Mouse (Mus musculus) limb, embryonic 13.5 days (tissue): ENCODE data around the gene Ppfia3. TPM values are rescaled to one million over a fixed set of nuclear protein-coding genes. Genes with fewer than 3 reads are reported as not detected.
A peak's percentile ranks its signal among the peaks of the same experiment; 100 is the strongest.

Experiments used
- ATAC-seq: fragments of 200-750 bp; cut with Nextera tagmentation; 2 replicates; pipeline ENCODE4 v1.8.0; 2017; ENCODE audit warnings: low read depth, moderate number of reproducible peaks, moderate TSS enrichment; ENCODE audit not compliant: low FRiP score
- H3K27ac ChIP-seq: fragments of 300-500 bp; sonication (generic); 2 replicates; pipeline ENCODE4 v1.5.1; 2015; ENCODE audit warnings: inconsistent platforms, mild to moderate bottlenecking, moderate library complexity
- H3K27me3 ChIP-seq: fragments of 300-500 bp; sonication (generic); 2 replicates; pipeline ENCODE4 v1.6.1; 2015; ENCODE audit warnings: mild to moderate bottlenecking, inconsistent platforms
- H3K36me3 ChIP-seq: fragments of 300-500 bp; sonication (generic); 2 replicates; pipeline ENCODE4 v1.6.1; 2015; ENCODE audit warnings: inconsistent platforms, mild to moderate bottlenecking, moderate library complexity
- H3K4me1 ChIP-seq: fragments of 300-500 bp; sonication (generic); 2 replicates; pipeline ENCODE4 v1.6.1; 2015; ENCODE audit warnings: inconsistent platforms
- H3K4me2 ChIP-seq: fragments of 300-500 bp; sonication (generic); replicated peaks from 2 replicates; pipeline ENCODE4 v1.6.1; 2015; ENCODE audit warnings: inconsistent platforms, mild to moderate bottlenecking, moderate library complexity
- H3K4me3 ChIP-seq: fragments of 300-500 bp; sonication (generic); 2 replicates; pipeline ENCODE4 v1.5.1; 2015; ENCODE audit warnings: moderate library complexity, mild to moderate bottlenecking, inconsistent platforms
- H3K9ac ChIP-seq: fragments of 300-500 bp; sonication (generic); 2 replicates; pipeline ENCODE4 v1.6.1; 2015; ENCODE audit warnings: mild to moderate bottlenecking, inconsistent platforms
- H3K9me3 ChIP-seq: fragments of 300-500 bp; sonication (generic); 2 replicates; pipeline ENCODE4 v1.6.1; 2016; ENCODE audit warnings: inconsistent platforms
- WGBS: fragments of 180-500 bp; shearing (Covaris S2); methylation state at CpG from one replicate; pipeline ENCODE4 v1.1.7; 2015; 5-methylcytosine and 5-hydroxymethylcytosine counted together
- polyA plus RNA-seq: library from polyadenylated mRNA; unstranded; fragments of >200 nt; fragmentation: Nextera tagmentation; extraction: Ambion mirVana; gene quantifications from 2 replicates; pipeline ENCODE4 v1.2.1, GENCODE M21; 2015

Ppfia3 gene
- polyA plus RNA-seq, 1 experiment from 2014 or later, result 6.9 TPM

- Histone ChIP-seq H3K9ac (0 out of 2 replicates have a peak overlapping the region, but pooled peaks have one; percentile 19), H3K4me2 (no peak overlapping the region), H3K4me3 (no peak overlapping the region), H3K9me3 (no peaks in the 10 kb centered on the region), H3K27me3 (peaks cover 5% of the 10 kb centered on the region; the same call in 1 of the 2 replicates), H3K27ac (no peak overlapping the region), H3K4me1 (no peaks in the 10 kb centered on the region; the same call in 1 of the 2 replicates), H3K36me3 (peaks cover 21% of the 10 kb centered on the region)
- no peak for ATAC-seq
- 19% methylated on average over 6 of the region's 6 CpGs for WGBS
Measured at GRCm38 (mm10) chr7:45300270-45300669, 66.5 kb downstream of the Ppfia3 start.

GRCm38 (mm10) chr7:45299752-45300151 is 67.1 kb downstream of the Ppfia3 start:
- peak; percentile 89 for ATAC-seq

GRCm38 (mm10) chr7:45297563-45297962 is 69.3 kb downstream of the Ppfia3 start:
- whole genome bisulfite sequencing, result 60% methylated on average over 3 of the region's 3 CpGs

More at GRCm38 (mm10) chr7:45299752-45300151, 67.1 kb downstream of the Ppfia3 start:
- no peak overlapping the region for H3K27ac ChIP-seq
- no peaks in the 10 kb centered on the region for H3K9me3 ChIP-seq
- peaks cover 19% of the 10 kb centered on the region for H3K36me3 ChIP-seq
- no peak overlapping the region for H3K9ac ChIP-seq
- 11% methylated on average over 5 of the region's 5 CpGs for WGBS
- H3K27me3 ChIP-seq, result peaks cover 5% of the 10 kb centered on the region; the same call in 1 of the 2 replicates
- no peak overlapping the region for H3K4me2 ChIP-seq
- no peaks in the 10 kb centered on the region; the same call in 1 of the 2 replicates for H3K4me1 ChIP-seq
- H3K4me3 ChIP-seq, result no peak overlapping the region

GRCm38 (mm10) chr7:45296626-45297025 is 70.2 kb downstream of the Ppfia3 start:
- no peaks in the 10 kb centered on the region for H3K9me3 ChIP-seq
- no peaks in the 10 kb centered on the region for H3K4me1 ChIP-seq
- H3K9ac ChIP-seq, result no peak overlapping the region
- 65% methylated on average over 1 of the region's 1 CpGs for WGBS
- no peak for ATAC-seq
- H3K27me3 ChIP-seq, result no peaks in the 10 kb centered on the region
- H3K4me2 ChIP-seq, result no peak overlapping the region
- H3K27ac ChIP-seq, result no peak overlapping the region
- no peak overlapping the region for H3K4me3 ChIP-seq
- no peaks in the 10 kb centered on the region for H3K36me3 ChIP-seq

More at GRCm38 (mm10) chr7:45297563-45297962, 69.3 kb downstream of the Ppfia3 start:
- H3K4me2 ChIP-seq, result no peak overlapping the region
- no peaks in the 10 kb centered on the region for H3K9me3 ChIP-seq
- H3K36me3 ChIP-seq, result no peaks in the 10 kb centered on the region
- ATAC-seq, result no peak
- H3K9ac ChIP-seq, result no peak overlapping the region
- H3K4me3 ChIP-seq, result no peak overlapping the region
- no peaks in the 10 kb centered on the region for H3K27me3 ChIP-seq
- H3K27ac ChIP-seq, result no peak overlapping the region
- H3K4me1 ChIP-seq, result no peaks in the 10 kb centered on the region

Other genes with a start within 250 kb of the Ppfia3 start
- 1,512 and 1,535 TPM in 2 replicates for gene Rps11, start 242.6 kb downstream of the Ppfia3 start, polyA plus RNA-seq
- gene Rpl13a, start 238.3 kb downstream of the Ppfia3 start, polyA plus RNA-seq, result 1,305 and 1,326 TPM in 2 replicates
- 0.60 and 0.75 TPM in 2 replicates for gene Gm45713, start 230.8 kb downstream of the Ppfia3 start, polyA plus RNA-seq
- 1.0 and 1.2 TPM in 2 replicates for gene Flt3l, start 230.6 kb downstream of the Ppfia3 start, polyA plus RNA-seq
- gene Pih1d1, start 212.7 kb downstream of the Ppfia3 start, polyA plus RNA-seq, result 86.9 and 87.1 TPM in 2 replicates
- gene Aldh16a1, start 212.4 kb downstream of the Ppfia3 start, polyA plus RNA-seq, result 45.1 and 46.4 TPM in 2 replicates
- gene Slc17a7, start 203.1 kb downstream of the Ppfia3 start, polyA plus RNA-seq, result 0.19 and 0.23 TPM in 2 replicates
- gene Gfy, start 187.4 kb downstream of the Ppfia3 start, polyA plus RNA-seq, result not detected in 2 replicates
- gene Pth2, start 186.0 kb downstream of the Ppfia3 start, polyA plus RNA-seq, result not detected in 2 replicates
- gene Ccdc155, start 162.1 kb downstream of the Ppfia3 start, polyA plus RNA-seq, result 0.93 and 1.4 TPM in 2 replicates
- gene Dkkl1, start 154.9 kb downstream of the Ppfia3 start, polyA plus RNA-seq, result 1.3 and 1.4 TPM in 2 replicates
- gene Tead2, start 151.3 kb downstream of the Ppfia3 start, polyA plus RNA-seq, result 259 and 263 TPM in 2 replicates
- 1.3 and 2.1 TPM in 2 replicates for gene Cd37, start 127.9 kb downstream of the Ppfia3 start, polyA plus RNA-seq
- gene Slc6a16, start 125.9 kb downstream of the Ppfia3 start, polyA plus RNA-seq, result 0.28 and 0.43 TPM in 2 replicates
- gene Slc6a21, start 89.5 kb downstream of the Ppfia3 start, polyA plus RNA-seq, result not detected in 2 replicates
- gene Trpm4, start 33.2 kb downstream of the Ppfia3 start, polyA plus RNA-seq, result 15.8 and 19.6 TPM in 2 replicates
- 3.9 and 4.3 TPM in 2 replicates for gene Hrc, start 31.7 kb downstream of the Ppfia3 start, polyA plus RNA-seq
- 1.4 and 2.5 TPM in 2 replicates for gene Lin7b, start 3.6 kb upstream of the Ppfia3 start, polyA plus RNA-seq
- 262 and 283 TPM in 2 replicates for gene Snrnp70, start 28.7 kb upstream of the Ppfia3 start, polyA plus RNA-seq
- 0.09 TPM in 1 of 2 replicates, not detected in the other for gene Kcna7, start 38.6 kb upstream of the Ppfia3 start, polyA plus RNA-seq
- 3.0 and 3.2 TPM in 2 replicates for gene Ntf5, start 46.7 kb upstream of the Ppfia3 start, polyA plus RNA-seq
- gene Lhb, start 53.8 kb upstream of the Ppfia3 start, polyA plus RNA-seq, result 0.40 TPM in 1 of 2 replicates, not detected in the other
- gene Gys1, start 67.8 kb upstream of the Ppfia3 start, polyA plus RNA-seq, result 41.7 and 45.9 TPM in 2 replicates
- gene Ruvbl2, start 71.1 kb upstream of the Ppfia3 start, polyA plus RNA-seq, result 142 and 144 TPM in 2 replicates
- gene Ftl1, start 92.9 kb upstream of the Ppfia3 start, polyA plus RNA-seq, result 5,430 and 5,479 TPM in 2 replicates
- gene Bax, start 99.9 kb upstream of the Ppfia3 start, polyA plus RNA-seq, result 167 and 170 TPM in 2 replicates
- gene Tulp2, start 114.9 kb upstream of the Ppfia3 start, polyA plus RNA-seq, result 1.0 and 1.2 TPM in 2 replicates
- gene Gm45808, start 119.8 kb upstream of the Ppfia3 start, polyA plus RNA-seq, result not detected in 2 replicates
- gene Dhdh, start 121.8 kb upstream of the Ppfia3 start, polyA plus RNA-seq, result 2.9 and 4.0 TPM in 2 replicates
- gene Nucb1, start 143.4 kb upstream of the Ppfia3 start, polyA plus RNA-seq, result 215 TPM in 2 replicates
- gene Ppp1r15a, start 159.2 kb upstream of the Ppfia3 start, polyA plus RNA-seq, result 27.5 and 28.8 TPM in 2 replicates
- 3.3 and 4.9 TPM in 2 replicates for gene Plekha4, start 159.3 kb upstream of the Ppfia3 start, polyA plus RNA-seq
- 0.43 and 0.98 TPM in 2 replicates for gene Hsd17b14, start 187.9 kb upstream of the Ppfia3 start, polyA plus RNA-seq
- 55.7 and 59.5 TPM in 2 replicates for gene Bcat2, start 203.1 kb upstream of the Ppfia3 start, polyA plus RNA-seq
- gene Fgf21, start 248.5 kb upstream of the Ppfia3 start, polyA plus RNA-seq, result 0.41 and 0.56 TPM in 2 replicates